Mouse (Mus musculus) forebrain, embryonic 14.5 days (tissue): ENCODE results near the gene Zbtb9. TPM values are rescaled to one million over a fixed set of nuclear protein-coding genes. Genes with fewer than 3 reads are reported as not detected.

Experiments
- ATAC-seq: fragments of 200-750 bp; cut with Nextera tagmentation; 2 replicates; pipeline ENCODE4 v1.8.0; 2017; ENCODE audit warnings: mild to moderate bottlenecking, moderate library complexity
- DNase-seq: peaks from one replicate; pipeline ENCODE4 v3.0.0-alpha.2; 2015; ENCODE audit warnings: low spot score
- H3K27ac ChIP-seq: fragments of 300-500 bp; sonication (generic); 2 replicates; pipeline ENCODE4 v1.5.1; 2014; ENCODE audit warnings: low read depth, mild to moderate bottlenecking, control low read depth, low read length, moderate library complexity
- H3K27me3 ChIP-seq: fragments of 300-500 bp; sonication (generic); replicated peaks from 2 replicates; pipeline ENCODE4 v1.6.1; 2014; ENCODE audit warnings: low read length, control low read depth, mixed read lengths; ENCODE audit not compliant: control insufficient read depth, insufficient read depth
- H3K36me3 ChIP-seq: fragments of 300-500 bp; sonication (generic); 2 replicates; pipeline ENCODE4 v1.6.1; 2014; ENCODE audit warnings: low read length, control low read depth; ENCODE audit not compliant: control insufficient read depth, insufficient read depth
- H3K4me1 ChIP-seq: fragments of 300-500 bp; sonication (generic); 2 replicates; pipeline ENCODE4 v1.6.1; 2014; ENCODE audit warnings: antibody characterized with exemption, low read length, control low read depth; ENCODE audit not compliant: control insufficient read depth, insufficient read depth
- H3K4me2 ChIP-seq: fragments of 300-500 bp; sonication (generic); 2 replicates; pipeline ENCODE4 v1.6.1; 2014; ENCODE audit warnings: mild to moderate bottlenecking, control low read depth, low read length
- H3K4me3 ChIP-seq: fragments of 300-500 bp; sonication (generic); 2 replicates; pipeline ENCODE4 v1.5.1; 2014; ENCODE audit warnings: low read depth, low read length, control low read depth
- H3K9ac ChIP-seq: fragments of 300-500 bp; sonication (generic); 2 replicates; pipeline ENCODE4 v1.6.1; 2014; ENCODE audit warnings: mild to moderate bottlenecking, low read length, control low read depth, moderate library complexity
- H3K9me3 ChIP-seq: fragments of 300-500 bp; sonication (generic); replicated peaks from 2 replicates; pipeline ENCODE4 v1.6.1; 2016; ENCODE audit warnings: low read length, control low read depth, mixed read lengths; ENCODE audit not compliant: control insufficient read depth
- WGBS: fragments of 180-500 bp; shearing (Covaris S2); extraction: QIAGEN DNeasy Blood & Tissue Kit; methylation state at CpG from one replicate; pipeline ENCODE4 v1.1.7; 2014; 5-methylcytosine and 5-hydroxymethylcytosine counted together
- polyA plus RNA-seq: library from polyadenylated mRNA; unstranded; fragments of >200 nt; fragmentation: Nextera tagmentation; extraction: Ambion mirVana; gene quantifications from 2 replicates; pipeline ENCODE4 v1.2.1, GENCODE M21; 2014

Zbtb9 gene
- polyA plus RNA-seq, 1 experiment from 2014 or later: 9.1 TPM

GRCm38 (mm10) chr17:26997661-26998060, 24.7 kb downstream of the Zbtb9 start:
- Histone ChIP-seq H3K36me3 (no peaks in the 10 kb centered on the region), H3K27ac (no peak overlapping the region), H3K4me3 (no peak overlapping the region), H3K4me2 (no peak overlapping the region), H3K9me3 (no peaks in the 10 kb centered on the region), H3K27me3 (no peaks in the 10 kb centered on the region), H3K4me1 (no peaks in the 10 kb centered on the region), H3K9ac (no peak overlapping the region)
- ATAC-seq (no peak), DNase-seq (no peak)
- WGBS: 78% methylated on average over 4 of the region's 4 CpGs

GRCm38 (mm10) chr17:26998283-26998682, 25.3 kb downstream of the Zbtb9 start:
- Histone ChIP-seq H3K27me3 (no peaks in the 10 kb centered on the region), H3K36me3 (no peaks in the 10 kb centered on the region), H3K4me3 (no peak overlapping the region), H3K9me3 (no peaks in the 10 kb centered on the region), H3K27ac (no peak overlapping the region), H3K4me2 (no peak overlapping the region), H3K9ac (no peak overlapping the region), H3K4me1 (no peaks in the 10 kb centered on the region)
- 92% methylated on average over 15 of the region's 15 CpGs for WGBS
- no peak for ATAC-seq
- no peak for DNase-seq

- H3K27ac ChIP-seq: no peak overlapping the region
- no peaks in the 10 kb centered on the region for H3K27me3 ChIP-seq
- no peak overlapping the region for H3K9ac ChIP-seq
- H3K4me1 ChIP-seq: no peaks in the 10 kb centered on the region
- no peak overlapping the region for H3K4me2 ChIP-seq
- no peak overlapping the region for H3K4me3 ChIP-seq
- DNase-seq: no peak
- ATAC-seq: no peak
- H3K9me3 ChIP-seq: no peaks in the 10 kb centered on the region
- WGBS: 86% methylated on average over 12 of the region's 12 CpGs
- no peaks in the 10 kb centered on the region for H3K36me3 ChIP-seq
These were observed 27.0 kb downstream of the Zbtb9 start for GRCm38 (mm10) chr17:26999996-27000395.

GRCm38 (mm10) chr17:27001151-27001550, 28.2 kb downstream of the Zbtb9 start:
- Histone ChIP-seq H3K4me1 (no peaks in the 10 kb centered on the region), H3K27me3 (no peaks in the 10 kb centered on the region), H3K9ac (no peak overlapping the region), H3K27ac (no peak overlapping the region), H3K4me3 (no peak overlapping the region), H3K36me3 (no peaks in the 10 kb centered on the region), H3K9me3 (no peaks in the 10 kb centered on the region), H3K4me2 (no peak overlapping the region)
- ATAC-seq (no peak), DNase-seq (no peak)
- WGBS: 71% methylated on average over 7 of the region's 7 CpGs

- no peaks in the 10 kb centered on the region for H3K9me3 ChIP-seq
- ATAC-seq (no peak), DNase-seq (peak; percentile 14)
- H3K27ac ChIP-seq: no peak overlapping the region
- no peaks in the 10 kb centered on the region for H3K27me3 ChIP-seq
- no peak overlapping the region for H3K9ac ChIP-seq
- H3K4me1 ChIP-seq: no peaks in the 10 kb centered on the region
- H3K36me3 ChIP-seq: no peaks in the 10 kb centered on the region
- no peak overlapping the region for H3K4me2 ChIP-seq
- 35% methylated on average over 6 of the region's 6 CpGs for WGBS
- no peak overlapping the region for H3K4me3 ChIP-seq
These were observed 28.9 kb downstream of the Zbtb9 start for GRCm38 (mm10) chr17:27001889-27002288.

DNA sequence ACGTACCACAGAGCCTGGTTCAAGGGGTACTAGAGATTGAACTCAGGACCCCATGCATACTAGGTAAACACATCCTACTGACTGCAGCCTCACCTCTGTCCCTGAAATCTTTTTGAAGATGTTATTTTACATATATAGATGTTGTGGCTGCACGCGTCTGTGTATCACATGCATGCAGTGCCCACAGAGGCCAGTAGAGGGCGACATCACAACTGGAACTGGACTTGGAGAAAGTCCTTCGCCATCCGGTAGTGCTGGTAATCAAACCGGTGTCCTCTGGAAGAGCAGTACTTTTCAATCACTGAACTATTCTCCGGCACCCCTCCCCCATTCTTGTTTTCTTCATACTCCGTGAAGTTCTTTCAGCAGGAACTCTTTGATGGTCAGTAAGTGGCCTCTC, 31.5 kb downstream of the Zbtb9 start:
- Histone ChIP-seq H3K36me3 (no peaks in the 10 kb centered on the region), H3K4me3 (no peak overlapping the region), H3K9ac (no peak overlapping the region), H3K9me3 (no peaks in the 10 kb centered on the region), H3K4me2 (no peak overlapping the region), H3K27me3 (no peaks in the 10 kb centered on the region), H3K4me1 (no peaks in the 10 kb centered on the region), H3K27ac (no peak overlapping the region)
- 38% methylated on average over 9 of the region's 9 CpGs for WGBS
- ATAC-seq: no peak
- no peak for DNase-seq

- ATAC-seq (no peak), DNase-seq (no peak)
- Histone ChIP-seq H3K4me3 (no peak overlapping the region), H3K27ac (no peak overlapping the region), H3K9me3 (no peaks in the 10 kb centered on the region), H3K36me3 (no peaks in the 10 kb centered on the region), H3K27me3 (no peaks in the 10 kb centered on the region), H3K4me1 (no peaks in the 10 kb centered on the region), H3K9ac (no peak overlapping the region), H3K4me2 (no peak overlapping the region)
- WGBS: 48% methylated on average over 19 of the region's 19 CpGs
These were observed 32.0 kb downstream of the Zbtb9 start for GRCm38 (mm10) chr17:27004903-27005485.

DNA sequence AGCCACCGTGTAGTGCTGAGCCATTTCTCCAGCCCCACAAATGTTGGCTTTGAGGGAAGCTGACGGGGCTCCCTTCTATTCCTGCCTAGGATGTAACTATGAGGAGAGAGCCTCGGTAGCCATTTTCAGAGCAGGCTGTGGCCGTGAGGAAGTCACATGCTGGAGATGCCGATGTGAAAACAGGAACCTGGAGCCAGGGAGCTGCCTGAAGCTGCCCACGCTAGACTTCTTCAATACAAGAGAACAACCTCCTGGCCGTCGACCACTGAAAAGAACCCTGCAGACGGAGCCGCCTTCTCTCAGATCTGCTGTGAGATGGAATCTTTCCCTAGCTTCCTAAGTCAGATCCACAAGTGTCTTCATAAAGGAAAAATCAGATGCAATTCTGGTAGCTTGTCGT, 32.7 kb downstream of the Zbtb9 start:
- 69% methylated on average over 11 of the region's 11 CpGs for WGBS
- DNase-seq: no peak
- Histone ChIP-seq H3K9ac (no peak overlapping the region), H3K27me3 (no peaks in the 10 kb centered on the region), H3K4me1 (no peaks in the 10 kb centered on the region), H3K4me3 (no peak overlapping the region), H3K36me3 (no peaks in the 10 kb centered on the region), H3K4me2 (no peak overlapping the region), H3K9me3 (no peaks in the 10 kb centered on the region), H3K27ac (no peak overlapping the region)
- ATAC-seq: no peak

DNA sequence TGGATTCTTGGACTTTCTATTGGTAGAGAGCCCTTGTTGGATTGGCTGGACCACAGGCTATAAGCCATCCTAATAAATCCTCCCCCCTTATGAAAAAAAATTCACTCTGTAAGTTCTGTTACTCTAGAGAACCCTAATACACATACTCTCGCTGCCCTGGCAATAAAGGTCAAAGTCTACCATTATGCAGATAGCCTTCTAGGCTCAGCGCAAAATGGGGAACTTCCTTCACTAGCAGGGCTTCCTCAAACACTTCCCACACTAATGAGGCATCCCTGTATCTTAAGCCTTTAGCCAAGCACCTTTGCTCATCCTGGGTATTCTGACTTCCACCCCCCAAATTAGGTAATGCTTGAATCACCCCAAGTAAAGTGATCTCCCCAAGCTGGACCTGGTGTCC, 35.3 kb downstream of the Zbtb9 start:
- no peaks in the 10 kb centered on the region for H3K9me3 ChIP-seq
- ATAC-seq (no peak), DNase-seq (no peak)
- H3K27me3 ChIP-seq: no peaks in the 10 kb centered on the region
- 79% methylated on average over 2 of the region's 2 CpGs for WGBS
- no peak overlapping the region for H3K4me2 ChIP-seq
- no peak overlapping the region for H3K4me3 ChIP-seq
- H3K36me3 ChIP-seq: no peaks in the 10 kb centered on the region
- H3K4me1 ChIP-seq: no peaks in the 10 kb centered on the region
- no peak overlapping the region for H3K9ac ChIP-seq
- H3K27ac ChIP-seq: no peak overlapping the region
